Mouse (Mus musculus) forebrain, embryonic 12.5 days (tissue): ENCODE measurements at regions not wholly inside any gene's neighbourhood (a gene's known extent, or its start where the extent isn't known, plus 50 kb on each side); places are given as distances from the start of the nearest gene placed in this dataset. TPM values are rescaled to one million over a fixed set of nuclear protein-coding genes. Genes with fewer than 3 reads are reported as not detected.

Experiments
- ATAC-seq: fragments of 200-750 bp; cut with Nextera tagmentation; 2 replicates; pipeline ENCODE4 v1.8.0; 2017; ENCODE audit warnings: moderate TSS enrichment; ENCODE audit not compliant: low FRiP score
- H3K27ac ChIP-seq: fragments of 300-500 bp; sonication (generic); 2 replicates; pipeline ENCODE4 v1.5.1; 2016; ENCODE audit warnings: mild to moderate bottlenecking
- H3K27me3 ChIP-seq: fragments of 300-500 bp; sonication (generic); 2 replicates; pipeline ENCODE4 v1.6.1; 2016; ENCODE audit warnings: mild to moderate bottlenecking
- H3K36me3 ChIP-seq: fragments of 300-500 bp; sonication (generic); replicated peaks from 2 replicates; pipeline ENCODE4 v1.6.1; 2016; ENCODE audit warnings: mild to moderate bottlenecking
- H3K4me1 ChIP-seq: fragments of 300-500 bp; sonication (generic); 2 replicates; pipeline ENCODE4 v1.6.1; 2016
- H3K4me2 ChIP-seq: fragments of 300-500 bp; sonication (generic); 2 replicates; pipeline ENCODE4 v1.6.1; 2016; ENCODE audit warnings: mild to moderate bottlenecking, moderate library complexity
- H3K4me3 ChIP-seq: fragments of 300-500 bp; sonication (generic); replicated peaks from 2 replicates; pipeline ENCODE4 v1.5.1; 2016; ENCODE audit warnings: mild to moderate bottlenecking
- H3K9ac ChIP-seq: fragments of 300-500 bp; sonication (generic); 2 replicates; pipeline ENCODE4 v1.6.1; 2016; ENCODE audit warnings: mild to moderate bottlenecking
- H3K9me3 ChIP-seq: fragments of 300-500 bp; sonication (generic); 2 replicates; pipeline ENCODE4 v1.6.1; 2016
- WGBS: fragments of 180-500 bp; shearing (Covaris S2); methylation state at CpG from one replicate; pipeline ENCODE4 v1.1.7; 2016; 5-methylcytosine and 5-hydroxymethylcytosine counted together
- microRNA-seq: library from miRNA; unstranded; fragments of <30 nt; microRNA quantifications from one replicate; pipeline ENCODE4, GENCODE M21; 2017

- no peak overlapping the region for H3K9ac ChIP-seq
- H3K4me2 ChIP-seq: no peak overlapping the region
- no peak overlapping the region for H3K4me3 ChIP-seq
- no peaks in the 10 kb centered on the region for H3K9me3 ChIP-seq
- H3K27ac ChIP-seq: no peak overlapping the region
- H3K27me3 ChIP-seq: no peaks in the 10 kb centered on the region
- WGBS: 41% methylated on average over 5 of the region's 5 CpGs
- no peaks in the 10 kb centered on the region for H3K4me1 ChIP-seq
- H3K36me3 ChIP-seq: no peaks in the 10 kb centered on the region
- no peak for ATAC-seq
Measured at GRCm38 (mm10) chr5:7820592-7820991, 139.7 kb upstream of the Steap4 start.

- H3K27me3 ChIP-seq: no peaks in the 10 kb centered on the region
- 74% methylated on average over 3 of the region's 3 CpGs for WGBS
- H3K4me2 ChIP-seq: no peak overlapping the region
- ATAC-seq: no peak
- H3K9ac ChIP-seq: no peak overlapping the region
- H3K4me1 ChIP-seq: no peaks in the 10 kb centered on the region
- H3K36me3 ChIP-seq: no peaks in the 10 kb centered on the region
- H3K4me3 ChIP-seq: no peak overlapping the region
- no peaks in the 10 kb centered on the region for H3K9me3 ChIP-seq
- H3K27ac ChIP-seq: no peak overlapping the region
Measured at GRCm38 (mm10) chr5:7821700-7822099, 138.6 kb upstream of the Steap4 start.

GRCm38 (mm10) chr5:7829618-7830017 is 130.6 kb upstream of the Steap4 start:
- H3K36me3 ChIP-seq: no peaks in the 10 kb centered on the region
- H3K4me3 ChIP-seq: no peak overlapping the region
- H3K27ac ChIP-seq: no peak overlapping the region
- ATAC-seq: no peak
- WGBS: 86% methylated on average over 3 of the region's 3 CpGs
- no peaks in the 10 kb centered on the region for H3K4me1 ChIP-seq
- H3K9ac ChIP-seq: no peak overlapping the region
- no peaks in the 10 kb centered on the region for H3K9me3 ChIP-seq
- H3K4me2 ChIP-seq: no peak overlapping the region
- H3K27me3 ChIP-seq: no peaks in the 10 kb centered on the region

- no peaks in the 10 kb centered on the region for H3K27me3 ChIP-seq
- no peak for ATAC-seq
- H3K27ac ChIP-seq: no peak overlapping the region
- H3K36me3 ChIP-seq: no peaks in the 10 kb centered on the region
- WGBS: 89% methylated on average over 1 of the region's 1 CpGs
- H3K9ac ChIP-seq: no peak overlapping the region
- H3K4me3 ChIP-seq: no peak overlapping the region
- no peaks in the 10 kb centered on the region for H3K9me3 ChIP-seq
- H3K4me2 ChIP-seq: no peak overlapping the region
- no peaks in the 10 kb centered on the region for H3K4me1 ChIP-seq
Measured at GRCm38 (mm10) chr5:7833812-7834211, 126.4 kb upstream of the Steap4 start.

- Histone ChIP-seq H3K4me3 (no peak overlapping the region), H3K27ac (no peak overlapping the region), H3K4me1 (no peaks in the 10 kb centered on the region), H3K4me2 (no peak overlapping the region), H3K9me3 (no peaks in the 10 kb centered on the region), H3K36me3 (no peaks in the 10 kb centered on the region), H3K9ac (no peak overlapping the region), H3K27me3 (no peaks in the 10 kb centered on the region)
- no peak for ATAC-seq
- 83% methylated on average over 2 of the region's 2 CpGs for WGBS
Measured at GRCm38 (mm10) chr5:7863047-7863446, 97.2 kb upstream of the Steap4 start.

- WGBS: 87% methylated on average over 3 of the region's 3 CpGs
- no peaks in the 10 kb centered on the region for H3K36me3 ChIP-seq
- ATAC-seq: no peak
- no peaks in the 10 kb centered on the region for H3K9me3 ChIP-seq
- H3K9ac ChIP-seq: no peak overlapping the region
- no peak overlapping the region for H3K27ac ChIP-seq
- no peaks in the 10 kb centered on the region for H3K27me3 ChIP-seq
- H3K4me2 ChIP-seq: no peak overlapping the region
- H3K4me3 ChIP-seq: no peak overlapping the region
- H3K4me1 ChIP-seq: no peaks in the 10 kb centered on the region
Measured at GRCm38 (mm10) chr5:7866041-7866641, 94.1 kb upstream of the Steap4 start.

- Histone ChIP-seq H3K27ac (no peak overlapping the region), H3K27me3 (no peaks in the 10 kb centered on the region), H3K4me3 (no peak overlapping the region), H3K4me1 (no peaks in the 10 kb centered on the region), H3K36me3 (no peaks in the 10 kb centered on the region), H3K9ac (no peak overlapping the region), H3K9me3 (no peaks in the 10 kb centered on the region), H3K4me2 (no peak overlapping the region)
- no peak for ATAC-seq
- WGBS: 66% methylated on average over 3 of the region's 3 CpGs
Measured at GRCm38 (mm10) chr5:7899537-7899936, 60.7 kb upstream of the Steap4 start.

Small RNA genes in the stretch of these regions (microRNA-seq; reads per million reads assigned to microRNA genes)
- gene Gm22196: not detected
